Mouse (Mus musculus) cortical plate, adult 2 months (tissue): Measurements from ENCODE around the gene Ceacam14. TPM values are rescaled to one million over a fixed set of nuclear protein-coding genes. Genes with fewer than 3 reads are reported as not detected.

Experiments used
- H3K27ac ChIP-seq: fragments of 200-500 bp; 2 replicates; pipeline ENCODE4 v1.5.1; 2012; ENCODE audit warnings: low read length, control low read depth, inconsistent platforms; ENCODE audit not compliant: insufficient read depth
- H3K4me1 ChIP-seq: fragments of 200-500 bp; 2 replicates; pipeline ENCODE4 v1.6.1; 2011; ENCODE audit warnings: low read length; ENCODE audit not compliant: control insufficient read depth, insufficient read depth
- H3K4me3 ChIP-seq: fragments of 200-500 bp; 2 replicates; pipeline ENCODE4 v1.5.1; 2011; ENCODE audit warnings: mild to moderate bottlenecking, low read length, control low read depth; ENCODE audit not compliant: insufficient read depth
- CTCF ChIP-seq: fragments of 200-500 bp; IDR thresholded peaks from 2 replicates; pipeline ENCODE4 v1.5.1; 2011; ENCODE audit warnings: mild to moderate bottlenecking, control low read depth, low read length; ENCODE audit not compliant: insufficient read depth; ENCODE audit errors: extremely low read depth
- POLR2A ChIP-seq: fragments of 200-500 bp; IDR thresholded peaks from 2 replicates; pipeline ENCODE4 v1.6.1; 2011; ENCODE audit warnings: mild to moderate bottlenecking, low read length, control low read depth; ENCODE audit not compliant: insufficient read depth; ENCODE audit errors: extremely low read depth
- polyA plus RNA-seq: library from polyadenylated mRNA; depleted of rRNA; stranded (reverse); fragments of >200 nt; gene quantifications from 2 replicates; pipeline ENCODE4 v1.2.3, GENCODE M21; 2012; rRNA removed

Ceacam14 gene
- polyA plus RNA-seq = not detected in 2 replicates

GRCm38 (mm10) chr7:17812333-17812732 is at the start of gene Ceacam14:
TSS of gene Ceacam14 (plus strand) at chr7:17812633.
- H3K4me1 ChIP-seq = no peaks in the 10 kb centered on the region
- H3K4me3 ChIP-seq = no peak within 1 kb of the TSS
- TF ChIP-seq POLR2A (no peak), CTCF (no peak)
- H3K27ac ChIP-seq = no peak within 1 kb of the TSS

Other genes starting within 250 kb of the Ceacam14 start
- not detected in 2 replicates for gene Ceacam5, start 99.4 kb upstream of the Ceacam14 start, polyA plus RNA-seq
- not detected in 2 replicates for gene Gm5155, start 59.1 kb downstream of the Ceacam14 start, polyA plus RNA-seq
- not detected in 2 replicates for gene Ceacam11, start 159.5 kb downstream of the Ceacam14 start, polyA plus RNA-seq
- not detected in 2 replicates for gene Ceacam13, start 197.3 kb downstream of the Ceacam14 start, polyA plus RNA-seq